Mouse (Mus musculus): ENCODE measurements around the gene Adamts17. TPM values are rescaled to one million over a fixed set of nuclear protein-coding genes. Genes with fewer than 3 reads are reported as not detected.

Gene Adamts17
- polyA plus RNA-seq, 1 experiment from 2014 or later, result 4.7 TPM

DNA sequence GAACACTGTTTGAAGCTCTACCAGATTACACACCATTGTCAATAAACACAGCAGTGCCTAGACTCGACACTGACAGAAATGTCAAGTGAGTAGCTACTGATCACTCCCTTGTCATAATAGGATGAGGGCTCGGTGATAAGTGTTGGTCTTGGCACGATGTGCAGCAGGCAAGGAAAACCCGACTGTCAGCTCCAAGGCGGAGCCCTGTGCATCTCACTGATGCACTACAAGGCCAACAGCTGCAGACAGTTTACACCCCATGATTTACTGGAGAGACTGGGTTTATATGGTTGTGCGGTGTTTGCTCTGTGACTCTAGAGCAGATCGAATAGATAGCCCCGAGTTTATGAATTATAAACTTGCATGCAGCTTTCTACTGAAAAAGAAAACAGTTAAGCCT, 124.0 kb downstream of the Adamts17 start:
- Histone ChIP-seq H3K4me2 (replicated peaks) (no peak overlapping the region), H3K4me1 (peaks cover 26% of the 10 kb centered on the region), H3K9me3 (no peaks in the 10 kb centered on the region), H3K27ac (no peak overlapping the region), H3K9ac (no peak overlapping the region), H3K36me3 (no peaks in the 10 kb centered on the region), H3K4me3 (no peak overlapping the region), H3K27me3 (replicated peaks) (no peaks in the 10 kb centered on the region)
- 80% methylated on average over 8 of the region's 8 CpGs for WGBS
- no peak for ATAC-seq (ENCODE audit: low FRiP score, low read depth)

DNA sequence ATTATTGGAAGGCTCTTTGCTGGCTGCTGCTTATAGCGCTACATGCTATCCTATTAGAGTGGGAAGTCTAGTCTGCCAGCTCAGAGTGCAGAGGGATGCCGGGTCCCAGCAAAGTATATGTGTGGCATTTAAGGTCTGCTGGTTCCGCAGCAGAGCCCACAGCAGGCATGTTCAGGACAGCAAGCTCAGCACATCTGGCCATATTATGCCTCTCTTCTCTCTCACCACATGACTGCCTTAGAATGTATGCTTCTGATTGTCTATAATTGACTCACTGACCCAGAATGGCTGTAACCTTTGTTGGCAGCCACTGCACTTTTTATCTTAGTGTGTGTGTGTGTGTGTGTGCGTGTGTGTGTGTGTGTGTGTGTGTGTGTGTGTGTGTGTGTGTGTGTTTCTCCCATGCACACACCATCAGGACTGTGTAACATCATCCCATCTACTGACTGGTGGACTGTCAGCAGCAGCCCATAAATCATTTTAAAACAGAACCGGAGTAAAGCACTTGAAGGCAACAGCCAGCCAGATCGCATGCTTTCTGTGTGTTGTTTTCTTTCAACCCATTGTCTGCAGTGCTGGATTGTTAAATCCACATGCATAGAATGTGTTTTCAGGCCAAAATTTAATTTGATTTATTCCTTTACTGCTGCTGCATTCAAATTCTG, 127.1 kb downstream of the Adamts17 start:
- Histone ChIP-seq H3K27me3 (replicated peaks) (no peaks in the 10 kb centered on the region), H3K4me1 (peaks cover 30% of the 10 kb centered on the region), H3K9me3 (no peaks in the 10 kb centered on the region), H3K27ac (peak overlapping the region; percentile 66; the same call in 1 of the 2 replicates), H3K9ac (no peak overlapping the region), H3K4me2 (replicated peaks) (no peak overlapping the region), H3K36me3 (no peaks in the 10 kb centered on the region), H3K4me3 (no peak overlapping the region)
- 25% methylated on average over 6 of the region's 6 CpGs for WGBS
- ATAC-seq (ENCODE audit: low FRiP score, low read depth), result peak; percentile 70

GRCm38 (mm10) chr7:66967206-66967919, 127.8 kb downstream of the Adamts17 start:
- Histone ChIP-seq H3K9ac (no peak overlapping the region), H3K36me3 (no peaks in the 10 kb centered on the region), H3K4me3 (no peak overlapping the region), H3K27me3 (replicated peaks) (no peaks in the 10 kb centered on the region), H3K4me1 (peaks cover 30% of the 10 kb centered on the region), H3K9me3 (no peaks in the 10 kb centered on the region), H3K27ac (peak overlapping the region; percentile 67; the same call in 1 of the 2 replicates), H3K4me2 (replicated peaks) (no peak overlapping the region)
- ATAC-seq (ENCODE audit: low FRiP score, low read depth), result peak; percentile 48; the same call in 1 of the 2 replicates
- WGBS, result 40% methylated on average over 8 of the region's 8 CpGs

DNA sequence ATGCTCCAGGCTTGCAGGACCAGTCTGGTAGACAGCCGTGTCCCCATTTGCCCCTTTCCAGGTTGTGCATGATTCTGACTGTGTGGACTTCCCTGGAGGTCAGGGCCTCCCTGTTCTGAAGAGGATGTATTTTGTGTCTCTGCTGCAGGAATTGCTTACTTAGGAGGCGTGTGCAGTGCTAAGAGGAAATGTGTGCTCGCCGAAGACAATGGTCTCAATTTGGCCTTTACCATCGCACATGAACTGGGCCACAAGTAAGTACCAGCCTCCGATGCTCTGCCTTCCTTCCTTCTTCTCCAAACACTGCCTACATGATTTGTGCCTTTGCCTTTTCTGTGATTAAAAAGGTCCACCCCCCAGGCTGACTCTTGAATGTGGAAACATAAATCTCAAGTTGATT, 129.1 kb downstream of the Adamts17 start:
- ATAC-seq (ENCODE audit: low FRiP score, low read depth), result no peak
- Histone ChIP-seq H3K27me3 (replicated peaks) (no peaks in the 10 kb centered on the region), H3K36me3 (no peaks in the 10 kb centered on the region), H3K4me1 (peaks cover 30% of the 10 kb centered on the region), H3K4me3 (no peak overlapping the region), H3K27ac (no peak overlapping the region), H3K4me2 (replicated peaks) (no peak overlapping the region), H3K9me3 (no peaks in the 10 kb centered on the region), H3K9ac (no peak overlapping the region)
- 42% methylated on average over 6 of the region's 6 CpGs for WGBS

DNA sequence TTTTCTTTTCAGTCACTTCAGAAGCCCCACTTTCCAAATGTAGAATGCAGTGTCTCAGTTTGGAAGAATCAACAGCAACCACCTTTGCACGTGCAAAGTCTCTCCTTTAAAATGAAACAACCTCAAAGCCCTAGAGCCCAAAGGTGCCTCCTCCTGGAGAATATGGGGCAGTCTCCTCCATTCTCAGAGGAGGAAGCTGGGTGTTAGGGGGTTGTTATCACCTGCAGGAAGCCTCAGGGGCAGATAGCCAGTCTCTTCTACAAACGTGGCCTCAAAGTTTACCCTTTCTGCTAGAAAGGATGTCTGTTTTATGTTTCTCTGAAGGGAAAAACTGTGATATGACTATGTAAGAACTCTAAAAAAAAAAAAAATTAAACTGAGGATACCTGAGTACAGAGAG, 129.7 kb downstream of the Adamts17 start:
- Histone ChIP-seq H3K36me3 (no peaks in the 10 kb centered on the region), H3K4me3 (no peak overlapping the region), H3K27ac (no peak overlapping the region), H3K4me2 (replicated peaks) (no peak overlapping the region), H3K4me1 (peaks cover 30% of the 10 kb centered on the region), H3K9me3 (no peaks in the 10 kb centered on the region), H3K27me3 (replicated peaks) (no peaks in the 10 kb centered on the region), H3K9ac (no peak overlapping the region)
- 44% methylated on average over 2 of the region's 2 CpGs for WGBS
- no peak for ATAC-seq (ENCODE audit: low FRiP score, low read depth)

- no peak overlapping the region for H3K4me3 ChIP-seq
- H3K4me1 ChIP-seq, result peaks cover 30% of the 10 kb centered on the region
- no peak overlapping the region for H3K9ac ChIP-seq
- no peak overlapping the region for H3K27ac ChIP-seq
- H3K9me3 ChIP-seq, result no peaks in the 10 kb centered on the region
- H3K4me2 ChIP-seq (replicated peaks), result no peak overlapping the region
- no peak for ATAC-seq (ENCODE audit: low FRiP score, low read depth)
- WGBS, result 80% methylated on average over 2 of the region's 2 CpGs
- H3K27me3 ChIP-seq (replicated peaks), result no peaks in the 10 kb centered on the region
- no peaks in the 10 kb centered on the region for H3K36me3 ChIP-seq
Observed at GRCm38 (mm10) chr7:66970235-66970634, 130.7 kb downstream of the Adamts17 start.

- WGBS, result 74% methylated on average over 2 of the region's 2 CpGs
- Histone ChIP-seq H3K4me3 (no peak overlapping the region), H3K4me2 (replicated peaks) (no peak overlapping the region), H3K27me3 (replicated peaks) (no peaks in the 10 kb centered on the region), H3K36me3 (no peaks in the 10 kb centered on the region), H3K9ac (no peak overlapping the region), H3K4me1 (peaks cover 26% of the 10 kb centered on the region), H3K27ac (no peak overlapping the region), H3K9me3 (no peaks in the 10 kb centered on the region)
- ATAC-seq (ENCODE audit: low FRiP score, low read depth), result no peak
Observed at GRCm38 (mm10) chr7:66970974-66971373, 131.4 kb downstream of the Adamts17 start.

- Histone ChIP-seq H3K9me3 (no peaks in the 10 kb centered on the region), H3K36me3 (no peaks in the 10 kb centered on the region), H3K27ac (no peak overlapping the region), H3K4me1 (no peaks in the 10 kb centered on the region), H3K9ac (no peak overlapping the region), H3K4me2 (replicated peaks) (no peak overlapping the region), H3K27me3 (replicated peaks) (no peaks in the 10 kb centered on the region), H3K4me3 (no peak overlapping the region)
- 75% methylated on average over 10 of the region's 10 CpGs for WGBS
- ATAC-seq (ENCODE audit: low FRiP score, low read depth), result no peak
Observed at GRCm38 (mm10) chr7:66974859-66975258, 135.3 kb downstream of the Adamts17 start.

DNA sequence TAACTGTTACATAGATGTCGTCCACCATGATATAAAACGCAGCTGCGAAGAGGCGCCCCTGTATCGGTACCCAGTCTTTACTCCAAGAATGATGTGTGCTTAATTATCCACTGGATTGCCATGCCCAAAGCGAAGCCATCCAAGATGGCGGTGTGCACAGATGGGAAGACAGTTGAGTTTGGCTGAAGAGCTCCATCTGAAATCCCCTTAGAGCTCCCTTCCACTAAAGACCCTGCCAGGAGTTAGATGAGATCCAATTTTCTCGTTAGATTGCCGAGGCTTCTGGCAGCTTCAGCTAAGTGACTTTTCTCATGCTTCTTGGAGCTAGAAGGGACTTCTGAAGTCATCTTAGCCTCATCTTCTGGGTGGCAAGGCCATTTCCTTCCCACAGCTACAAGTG, 136.8 kb downstream of the Adamts17 start:
- WGBS, result 97% methylated on average over 9 of the region's 9 CpGs
- H3K4me1 ChIP-seq, result no peaks in the 10 kb centered on the region
- no peak overlapping the region for H3K27ac ChIP-seq
- no peak overlapping the region for H3K9ac ChIP-seq
- H3K36me3 ChIP-seq, result no peaks in the 10 kb centered on the region
- H3K4me3 ChIP-seq, result no peak overlapping the region
- no peaks in the 10 kb centered on the region for H3K27me3 ChIP-seq (replicated peaks)
- no peaks in the 10 kb centered on the region for H3K9me3 ChIP-seq
- no peak overlapping the region for H3K4me2 ChIP-seq (replicated peaks)
- ATAC-seq (ENCODE audit: low FRiP score, low read depth), result no peak

DNA sequence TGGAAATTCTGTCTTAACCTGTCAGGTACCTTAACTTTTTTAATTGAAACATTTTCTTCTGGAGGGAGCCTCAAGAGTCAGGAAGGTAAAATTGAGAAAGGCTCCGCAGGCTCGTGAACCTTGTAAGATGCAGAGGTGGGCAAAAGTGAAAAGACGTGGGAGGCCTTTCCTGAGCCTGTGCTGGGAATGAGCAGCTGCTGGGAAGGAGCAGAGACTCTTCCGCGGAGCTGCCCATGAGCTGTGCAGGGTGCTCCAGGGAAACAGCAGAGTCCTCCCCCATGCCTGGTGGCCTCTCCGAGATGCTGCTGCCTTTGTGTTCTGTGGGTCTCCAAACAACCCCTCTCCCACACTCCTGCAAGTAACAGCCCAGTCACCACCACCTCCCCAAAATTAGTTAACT, 142.1 kb downstream of the Adamts17 start:
- Histone ChIP-seq H3K9ac (no peak overlapping the region), H3K4me1 (no peaks in the 10 kb centered on the region), H3K36me3 (no peaks in the 10 kb centered on the region), H3K9me3 (no peaks in the 10 kb centered on the region), H3K4me3 (no peak overlapping the region), H3K27ac (no peak overlapping the region), H3K4me2 (replicated peaks) (no peak overlapping the region), H3K27me3 (replicated peaks) (no peaks in the 10 kb centered on the region)
- WGBS, result 84% methylated on average over 6 of the region's 6 CpGs
- no peak for ATAC-seq (ENCODE audit: low FRiP score, low read depth)

GRCm38 (mm10) chr7:66982084-66982483, 142.5 kb downstream of the Adamts17 start:
- Histone ChIP-seq H3K36me3 (no peaks in the 10 kb centered on the region), H3K4me1 (no peaks in the 10 kb centered on the region), H3K27ac (no peak overlapping the region), H3K4me2 (replicated peaks) (no peak overlapping the region), H3K9ac (no peak overlapping the region), H3K9me3 (no peaks in the 10 kb centered on the region), H3K27me3 (replicated peaks) (no peaks in the 10 kb centered on the region), H3K4me3 (no peak overlapping the region)
- no peak for ATAC-seq (ENCODE audit: low FRiP score, low read depth)
- WGBS, result 75% methylated on average over 5 of the region's 5 CpGs

GRCm38 (mm10) chr7:66987671-66988070, 148.1 kb downstream of the Adamts17 start:
- no peak overlapping the region for H3K27ac ChIP-seq
- no peak overlapping the region for H3K4me3 ChIP-seq
- no peaks in the 10 kb centered on the region for H3K4me1 ChIP-seq
- H3K9me3 ChIP-seq, result 0 out of 2 replicates have a peak, but pooled peaks cover 4% of the 10 kb centered on the region
- no peak for ATAC-seq (ENCODE audit: low FRiP score, low read depth)
- no peaks in the 10 kb centered on the region for H3K27me3 ChIP-seq (replicated peaks)
- H3K4me2 ChIP-seq (replicated peaks), result no peak overlapping the region
- no peaks in the 10 kb centered on the region for H3K36me3 ChIP-seq
- H3K9ac ChIP-seq, result no peak overlapping the region
- WGBS, result 93% methylated on average over 4 of the region's 4 CpGs

DNA sequence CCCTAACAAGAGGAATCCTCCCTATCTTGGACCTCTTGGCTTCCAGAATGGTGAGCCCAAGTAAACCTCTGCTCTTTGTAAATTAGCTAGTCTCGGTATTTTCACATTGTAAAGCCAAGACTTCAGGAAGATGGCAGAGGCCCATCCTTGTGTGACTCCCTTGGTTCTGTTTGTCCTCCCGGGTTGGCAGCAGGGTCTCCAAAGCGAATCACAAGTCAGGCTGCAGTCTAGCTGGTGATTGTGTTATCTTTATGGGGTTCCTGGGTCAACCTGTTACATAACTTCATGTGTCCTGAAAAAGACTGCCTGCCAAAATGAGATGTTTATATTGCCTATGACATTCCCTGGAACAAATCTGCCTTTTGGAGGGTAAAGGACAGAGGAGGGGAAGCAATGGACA, 148.9 kb downstream of the Adamts17 start:
- no peak overlapping the region for H3K4me2 ChIP-seq (replicated peaks)
- H3K9me3 ChIP-seq, result 0 out of 2 replicates have a peak, but pooled peaks cover 4% of the 10 kb centered on the region
- H3K4me1 ChIP-seq, result no peaks in the 10 kb centered on the region
- 86% methylated on average over 3 of the region's 3 CpGs for WGBS
- H3K36me3 ChIP-seq, result no peaks in the 10 kb centered on the region
- ATAC-seq (ENCODE audit: low FRiP score, low read depth), result no peak
- no peaks in the 10 kb centered on the region for H3K27me3 ChIP-seq (replicated peaks)
- no peak overlapping the region for H3K27ac ChIP-seq
- H3K4me3 ChIP-seq, result no peak overlapping the region
- no peak overlapping the region for H3K9ac ChIP-seq
